Mouse (Mus musculus) C2C12 (cell line): Measurements from ENCODE around the gene Wdr81.

Experiments used
- CEBPB ChIP-seq: IDR thresholded peaks from one replicate; pipeline ENCODE4 v1.6.1; 2011; ENCODE audit warnings: low read depth, mild to moderate bottlenecking, control low read depth, moderate library complexity
- CTCF ChIP-seq: IDR thresholded peaks from one replicate; pipeline ENCODE4 v1.5.1; 2011; ENCODE audit not compliant: control insufficient read depth, insufficient read depth, insufficient read length
- FOSL1 ChIP-seq: IDR thresholded peaks from one replicate; pipeline ENCODE4 v1.8.0; 2011; ENCODE audit warnings: mild to moderate bottlenecking, low read length; ENCODE audit not compliant: poor library complexity, insufficient read depth, severe bottlenecking
- MAX ChIP-seq: IDR thresholded peaks from one replicate; pipeline ENCODE4 v1.6.1; 2011; ENCODE audit warnings: mild to moderate bottlenecking, control low read depth
- MYOD1 ChIP-seq: IDR thresholded peaks from one replicate; pipeline ENCODE4 v1.6.1; 2011; ENCODE audit warnings: low read depth; ENCODE audit not compliant: control insufficient read depth, insufficient read length
- MYOG ChIP-seq: IDR thresholded peaks from one replicate; pipeline ENCODE4 v1.6.1; 2011; ENCODE audit not compliant: control insufficient read depth, insufficient read length; ENCODE audit errors: extremely low read depth
- USF1 ChIP-seq: IDR thresholded peaks from one replicate; pipeline ENCODE4 v1.6.1; 2011; ENCODE audit warnings: low read depth, mild to moderate bottlenecking, control low read depth, moderate library complexity

DNA sequence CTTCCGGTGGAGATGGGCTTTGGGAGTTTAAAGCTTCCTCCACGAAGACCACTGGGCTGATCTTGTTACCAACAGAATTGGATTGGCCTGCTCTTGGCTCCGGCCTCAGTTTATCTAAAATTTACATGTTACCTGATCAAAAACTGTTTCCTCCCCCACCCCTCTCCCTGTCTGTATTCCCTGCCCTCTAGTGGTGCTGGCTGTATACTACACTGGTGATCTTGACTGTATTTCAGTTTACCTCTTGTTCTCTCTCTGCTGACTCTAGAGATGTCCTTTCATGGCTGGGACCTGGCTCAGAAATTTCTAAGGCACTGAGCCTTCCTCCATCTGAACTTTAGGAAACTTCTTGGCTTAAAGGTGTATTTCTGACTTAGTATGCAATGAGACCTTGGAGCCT is 3.7 kb upstream of the Wdr81 start:
- TF ChIP-seq MYOG: no peak
- TF ChIP-seq MAX: no peak
- peak; percentile 22 for TF ChIP-seq CTCF
- no peak for TF ChIP-seq USF1
- TF ChIP-seq MYOD1: no peak
- TF ChIP-seq CEBPB: no peak
- TF ChIP-seq FOSL1: no peak
